Mouse (Mus musculus) ES-Bruce4 (cell line): ENCODE results near the gene Fto.

Source experiments
- CTCF ChIP-seq: IDR thresholded peaks from one replicate; pipeline ENCODE4 v1.8.1; 2011; ENCODE audit warnings: low read depth, low read length
- EP300 ChIP-seq: IDR thresholded peaks from 2 replicates; pipeline ENCODE4 v1.6.1; 2011; ENCODE audit warnings: low read depth, low read length; ENCODE audit not compliant: insufficient read depth
- POLR2A ChIP-seq: IDR thresholded peaks from one replicate; pipeline ENCODE4 v1.8.1; 2011; ENCODE audit warnings: low read length; ENCODE audit not compliant: insufficient read depth

DNA sequence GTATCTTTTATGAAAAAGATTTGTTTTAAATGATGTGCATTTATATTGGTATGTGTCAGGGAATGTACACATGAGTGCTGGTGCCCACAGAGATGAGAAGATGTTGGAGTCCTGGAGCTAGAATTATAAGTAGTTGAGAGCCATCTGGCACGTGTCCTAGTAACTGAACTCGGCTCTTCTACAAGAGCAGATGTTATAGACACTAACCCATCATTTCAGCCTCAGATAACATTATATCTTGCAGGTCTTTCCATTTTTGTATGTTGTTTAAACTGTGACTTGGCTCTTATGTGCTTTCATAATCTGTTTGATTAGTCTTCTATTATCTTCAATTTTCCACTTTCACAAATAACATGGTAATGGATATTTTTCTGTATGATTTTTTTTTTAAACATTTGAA is 186.0 kb downstream of the Fto start:
- TF ChIP-seq CTCF = no peak
- no peak for TF ChIP-seq EP300
- TF ChIP-seq POLR2A = no peak
